Mouse (Mus musculus) neural tube, embryonic 14.5 days (tissue): ENCODE data around the gene Tank. TPM values are rescaled to one million over a fixed set of nuclear protein-coding genes. Genes with fewer than 3 reads are reported as not detected.

ENCODE experiments used
- ATAC-seq: fragments of 200-750 bp; cut with Nextera tagmentation; 2 replicates; pipeline ENCODE4 v1.8.0; 2017; ENCODE audit warnings: low read depth, mild to moderate bottlenecking, moderate TSS enrichment, moderate library complexity
- H3K27ac ChIP-seq: fragments of 300-500 bp; sonication (generic); 2 replicates; pipeline ENCODE4 v1.5.1; 2014; ENCODE audit warnings: low read depth, mild to moderate bottlenecking, control low read depth, low read length, moderate library complexity, mixed read lengths
- H3K27me3 ChIP-seq: fragments of 300-500 bp; sonication (generic); 2 replicates; pipeline ENCODE4 v1.6.1; 2014; ENCODE audit warnings: low read length; ENCODE audit not compliant: control insufficient read depth, insufficient read depth
- H3K36me3 ChIP-seq: fragments of 300-500 bp; sonication (generic); 2 replicates; pipeline ENCODE4 v1.6.1; 2014; ENCODE audit warnings: low read length, mixed read lengths; ENCODE audit not compliant: control insufficient read depth, insufficient read depth
- H3K4me1 ChIP-seq: fragments of 300-500 bp; sonication (generic); 2 replicates; pipeline ENCODE4 v1.6.1; 2014; ENCODE audit warnings: low read length; ENCODE audit not compliant: control insufficient read depth, insufficient read depth
- H3K4me2 ChIP-seq: fragments of 300-500 bp; sonication (generic); 2 replicates; pipeline ENCODE4 v1.6.1; 2014; ENCODE audit warnings: mild to moderate bottlenecking, low read depth, low read length, control low read depth
- H3K4me3 ChIP-seq: fragments of 300-500 bp; sonication (generic); 2 replicates; pipeline ENCODE4 v1.5.1; 2014; ENCODE audit warnings: low read depth, low read length, control low read depth, mixed read lengths
- H3K9ac ChIP-seq: fragments of 300-500 bp; sonication (generic); replicated peaks from 2 replicates; pipeline ENCODE4 v1.6.1; 2014; ENCODE audit warnings: low read depth, mild to moderate bottlenecking, control low read depth, low read length, mixed read lengths
- H3K9me3 ChIP-seq: fragments of 300-500 bp; sonication (generic); 2 replicates; pipeline ENCODE4 v1.6.1; 2016; ENCODE audit warnings: low read length; ENCODE audit not compliant: control insufficient read depth
- WGBS: fragments of 180-500 bp; shearing (Covaris S2); extraction: QIAGEN DNeasy Blood & Tissue Kit; methylation state at CpG from one replicate; pipeline ENCODE4 v1.1.7; 2014; 5-methylcytosine and 5-hydroxymethylcytosine counted together
- polyA plus RNA-seq: library from polyadenylated mRNA; unstranded; fragments of >200 nt; fragmentation: Nextera tagmentation; extraction: Ambion mirVana; gene quantifications from 2 replicates; pipeline ENCODE4 v1.2.1, GENCODE M21; 2014

The Tank gene
- polyA plus RNA-seq, 1 experiment from 2014 or later, result 30.7 TPM

- Histone ChIP-seq H3K27ac (no peak overlapping the region), H3K27me3 (no peaks in the 10 kb centered on the region), H3K4me2 (no peak overlapping the region), H3K9me3 (no peaks in the 10 kb centered on the region), H3K36me3 (no peaks in the 10 kb centered on the region), H3K9ac (no peak overlapping the region), H3K4me3 (no peak overlapping the region), H3K4me1 (no peaks in the 10 kb centered on the region)
- no peak for ATAC-seq
- 88% methylated on average over 17 of the region's 17 CpGs for WGBS
Measured at GRCm38 (mm10) chr2:61576928-61577695, 1.3 kb upstream of the Tank start.

GRCm38 (mm10) chr2:61577696-61578062, 706 bp upstream of the Tank start:
- Histone ChIP-seq H3K4me1 (no peaks in the 10 kb centered on the region), H3K27ac (no peak overlapping the region), H3K9me3 (no peaks in the 10 kb centered on the region), H3K36me3 (no peaks in the 10 kb centered on the region), H3K9ac (no peak overlapping the region), H3K27me3 (no peaks in the 10 kb centered on the region), H3K4me2 (no peak overlapping the region), H3K4me3 (no peak overlapping the region)
- no peak for ATAC-seq
- WGBS, result 56% methylated on average over 7 of the region's 7 CpGs

GRCm38 (mm10) chr2:61579501-61579990, 1.2 kb downstream of the Tank start:
- Histone ChIP-seq H3K4me1 (no peaks in the 10 kb centered on the region), H3K9me3 (no peaks in the 10 kb centered on the region), H3K27me3 (no peaks in the 10 kb centered on the region), H3K4me2 (no peak overlapping the region), H3K36me3 (no peaks in the 10 kb centered on the region), H3K27ac (no peak overlapping the region), H3K4me3 (no peak overlapping the region), H3K9ac (no peak overlapping the region)
- ATAC-seq, result no peak
- WGBS, result 44% methylated on average over 3 of the region's 3 CpGs

- Histone ChIP-seq H3K4me2 (no peak overlapping the region), H3K27me3 (no peaks in the 10 kb centered on the region), H3K9me3 (no peaks in the 10 kb centered on the region), H3K9ac (no peak overlapping the region), H3K27ac (no peak overlapping the region), H3K4me1 (no peaks in the 10 kb centered on the region), H3K4me3 (no peak overlapping the region), H3K36me3 (no peaks in the 10 kb centered on the region)
- WGBS, result 88% methylated on average over 3 of the region's 3 CpGs
- ATAC-seq, result no peak
Measured at GRCm38 (mm10) chr2:61580091-61580490, 1.7 kb downstream of the Tank start.

GRCm38 (mm10) chr2:61580555-61581080, 2.2 kb downstream of the Tank start:
- H3K9ac ChIP-seq, result no peak overlapping the region
- 80% methylated on average over 10 of the region's 10 CpGs for WGBS
- ATAC-seq, result no peak
- no peaks in the 10 kb centered on the region for H3K27me3 ChIP-seq
- H3K4me1 ChIP-seq, result no peaks in the 10 kb centered on the region
- H3K36me3 ChIP-seq, result no peaks in the 10 kb centered on the region
- H3K4me3 ChIP-seq, result no peak overlapping the region
- H3K4me2 ChIP-seq, result no peak overlapping the region
- H3K9me3 ChIP-seq, result no peaks in the 10 kb centered on the region
- H3K27ac ChIP-seq, result no peak overlapping the region

- 91% methylated on average over 5 of the region's 5 CpGs for WGBS
- Histone ChIP-seq H3K4me2 (no peak overlapping the region), H3K9ac (no peak overlapping the region), H3K4me3 (no peak overlapping the region), H3K9me3 (no peaks in the 10 kb centered on the region), H3K36me3 (no peaks in the 10 kb centered on the region), H3K27ac (no peak overlapping the region), H3K4me1 (no peaks in the 10 kb centered on the region), H3K27me3 (no peaks in the 10 kb centered on the region)
- no peak for ATAC-seq
Measured at GRCm38 (mm10) chr2:61582578-61583315, 4.4 kb downstream of the Tank start.

GRCm38 (mm10) chr2:61585447-61585846, 7.1 kb downstream of the Tank start:
- Histone ChIP-seq H3K4me1 (no peaks in the 10 kb centered on the region), H3K27me3 (no peaks in the 10 kb centered on the region), H3K4me2 (no peak overlapping the region), H3K9me3 (no peaks in the 10 kb centered on the region), H3K36me3 (no peaks in the 10 kb centered on the region), H3K9ac (no peak overlapping the region), H3K4me3 (no peak overlapping the region), H3K27ac (no peak overlapping the region)
- no peak for ATAC-seq
- WGBS, result 91% methylated on average over 1 of the region's 1 CpGs

GRCm38 (mm10) chr2:61586166-61586565, 7.8 kb downstream of the Tank start:
- no peak overlapping the region for H3K9ac ChIP-seq
- no peak for ATAC-seq
- no peaks in the 10 kb centered on the region for H3K27me3 ChIP-seq
- H3K4me2 ChIP-seq, result no peak overlapping the region
- no peaks in the 10 kb centered on the region for H3K9me3 ChIP-seq
- no peak overlapping the region for H3K27ac ChIP-seq
- H3K36me3 ChIP-seq, result no peaks in the 10 kb centered on the region
- no peak overlapping the region for H3K4me3 ChIP-seq
- WGBS, result 97% methylated on average over 3 of the region's 3 CpGs
- no peaks in the 10 kb centered on the region for H3K4me1 ChIP-seq

GRCm38 (mm10) chr2:61590751-61591150, 12.4 kb downstream of the Tank start:
- Histone ChIP-seq H3K9ac (no peak overlapping the region), H3K27ac (no peak overlapping the region)

More at GRCm38 (mm10) chr2:61590751-61591150, 12.4 kb downstream of the Tank start:
- WGBS, result 89% methylated on average over 2 of the region's 2 CpGs
- Histone ChIP-seq H3K4me3 (no peak overlapping the region), H3K36me3 (no peaks in the 10 kb centered on the region), H3K4me2 (no peak overlapping the region), H3K27me3 (no peaks in the 10 kb centered on the region), H3K4me1 (peaks cover 3% of the 10 kb centered on the region; the same call in 1 of the 2 replicates), H3K9me3 (no peaks in the 10 kb centered on the region)
- ATAC-seq, result no peak
